Mouse (Mus musculus) midbrain, embryonic 10.5 days (tissue): ENCODE measurements around the gene Plxnb2. TPM values are rescaled to one million over a fixed set of nuclear protein-coding genes. Genes with fewer than 3 reads are reported as not detected.
A peak's percentile ranks its signal among the peaks of the same experiment; 100 is the strongest.

Source experiments
- DNase-seq: peaks from one replicate; pipeline ENCODE4 v3.0.0-alpha.2; 2017; ENCODE audit warnings: low spot score
- H3K27ac ChIP-seq: fragments of 300-500 bp; sonication (generic); replicated peaks from 2 replicates; pipeline ENCODE4 v1.5.1; 2016; ENCODE audit warnings: mild to moderate bottlenecking
- H3K27me3 ChIP-seq: fragments of 300-500 bp; sonication (generic); 2 replicates; pipeline ENCODE4 v1.6.1; 2016; ENCODE audit warnings: low read depth, mild to moderate bottlenecking; ENCODE audit not compliant: poor library complexity, severe bottlenecking
- H3K36me3 ChIP-seq: fragments of 300-500 bp; sonication (generic); 2 replicates; pipeline ENCODE4 v1.6.1; 2016; ENCODE audit warnings: mild to moderate bottlenecking, moderate library complexity
- H3K4me1 ChIP-seq: fragments of 300-500 bp; sonication (generic); 2 replicates; pipeline ENCODE4 v1.6.1; 2016
- H3K4me3 ChIP-seq: fragments of 300-500 bp; sonication (generic); 2 replicates; pipeline ENCODE4 v1.5.1; 2016; ENCODE audit warnings: mild to moderate bottlenecking, moderate library complexity
- H3K9me3 ChIP-seq: fragments of 300-500 bp; sonication (generic); replicated peaks from 2 replicates; pipeline ENCODE4 v1.6.1; 2016; ENCODE audit warnings: mild to moderate bottlenecking
- WGBS: fragments of 180-500 bp; shearing (Covaris S2); methylation state at CpG from one replicate; pipeline ENCODE4 v1.1.7; 2016; 5-methylcytosine and 5-hydroxymethylcytosine counted together
- polyA plus RNA-seq: library from polyadenylated mRNA; unstranded; fragments of >200 nt; fragmentation: Nextera tagmentation; extraction: Ambion mirVana; gene quantifications from 2 replicates; pipeline ENCODE4 v1.2.1, GENCODE M21; 2016

Gene Plxnb2
- polyA plus RNA-seq, 1 experiment from 2014 or later, result 130 TPM

DNA sequence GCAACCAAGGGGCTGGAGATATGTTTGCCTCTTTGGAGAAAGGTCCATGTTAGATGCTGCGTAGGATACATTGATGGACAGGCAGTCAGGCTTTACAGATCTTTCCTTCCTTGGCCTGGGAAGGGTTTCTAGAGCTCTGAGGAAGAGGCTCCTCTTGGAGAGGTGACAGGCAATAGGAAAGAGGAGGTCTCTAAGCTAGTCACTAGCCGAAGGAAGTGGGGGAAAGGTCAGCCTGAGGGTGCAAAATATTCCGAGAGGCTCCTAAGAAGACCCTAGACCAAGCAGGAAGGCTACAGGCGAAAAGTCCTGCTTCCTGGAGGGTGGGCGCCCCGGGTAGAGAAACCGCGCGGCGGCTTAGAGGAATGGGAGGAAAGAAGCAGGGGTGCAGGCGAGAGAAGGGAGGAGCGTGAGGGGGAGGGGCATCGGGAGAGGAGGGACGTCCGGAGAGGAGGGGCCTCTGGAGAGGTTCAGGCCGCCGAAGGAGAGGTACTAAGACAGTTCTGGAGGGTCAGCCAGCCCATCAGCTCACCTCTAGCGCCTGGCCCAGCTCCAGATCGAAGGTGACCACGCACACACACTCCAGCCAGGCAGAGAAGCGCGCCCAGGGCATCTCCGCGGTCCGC lies 15.2 kb upstream of the Plxnb2 start:
- under 1% methylated on average over 25 of the region's 25 CpGs for WGBS
- Histone ChIP-seq H3K4me1 (peaks cover 23% of the 10 kb centered on the region), H3K9me3 (no peaks in the 10 kb centered on the region), H3K27ac (peak overlapping the region; percentile 99), H3K36me3 (peaks cover 17% of the 10 kb centered on the region), H3K27me3 (no peaks in the 10 kb centered on the region), H3K4me3 (peak overlapping the region; percentile 93)
- DNase-seq, result peak; percentile 87

DNA sequence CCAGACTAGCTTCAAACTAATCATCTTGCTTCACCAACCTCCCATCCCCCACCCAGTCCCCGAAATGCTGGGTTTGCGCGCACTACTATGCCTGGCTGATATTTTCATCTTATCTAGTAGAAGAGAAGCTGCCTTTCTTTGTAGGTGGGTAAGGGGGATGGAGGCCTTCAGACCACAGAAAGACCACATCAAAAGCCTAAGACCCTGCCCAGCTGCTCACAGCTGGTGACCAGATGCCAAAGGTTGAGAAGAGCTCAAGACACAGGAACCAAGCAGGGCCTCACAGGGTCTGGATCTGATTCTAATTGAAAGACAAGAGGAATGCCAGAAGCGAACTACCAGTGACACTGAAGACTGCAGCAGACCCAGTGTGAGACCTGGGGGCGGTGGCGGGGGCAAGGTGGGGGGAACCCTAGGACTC lies 14.7 kb upstream of the Plxnb2 start:
- H3K27me3 ChIP-seq, result no peaks in the 10 kb centered on the region
- peaks cover 23% of the 10 kb centered on the region for H3K4me1 ChIP-seq
- H3K9me3 ChIP-seq, result no peaks in the 10 kb centered on the region
- H3K4me3 ChIP-seq, result peak overlapping the region; percentile 93
- 28% methylated on average over 6 of the region's 6 CpGs for WGBS
- H3K36me3 ChIP-seq, result peaks cover 22% of the 10 kb centered on the region
- DNase-seq, result peak; percentile 48
- H3K27ac ChIP-seq, result peak overlapping the region; percentile 99

DNA sequence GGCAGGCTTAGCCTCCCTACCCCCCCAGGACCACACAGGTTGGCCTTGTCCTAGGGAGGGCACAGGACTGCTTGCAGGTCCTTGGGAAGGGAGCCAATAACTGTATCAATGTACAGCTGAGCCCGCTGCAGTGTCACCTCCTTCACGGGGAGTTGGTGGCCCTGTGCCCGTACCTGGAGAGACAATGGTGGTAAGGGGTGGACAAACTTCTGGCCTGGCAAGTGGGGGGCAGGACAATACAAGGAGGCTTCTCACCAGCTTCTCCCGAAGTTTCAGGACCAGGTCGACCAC lies 4.3 kb upstream of the Plxnb2 start:
- DNase-seq, result no peak
- whole genome bisulfite sequencing, result 91% methylated on average over 5 of the region's 5 CpGs
- no peaks in the 10 kb centered on the region for H3K9me3 ChIP-seq
- peaks cover 56% of the 10 kb centered on the region for H3K36me3 ChIP-seq
- peaks cover 50% of the 10 kb centered on the region for H3K4me1 ChIP-seq
- H3K27ac ChIP-seq, result no peak overlapping the region
- no peaks in the 10 kb centered on the region for H3K27me3 ChIP-seq
- H3K4me3 ChIP-seq, result no peak overlapping the region

DNA sequence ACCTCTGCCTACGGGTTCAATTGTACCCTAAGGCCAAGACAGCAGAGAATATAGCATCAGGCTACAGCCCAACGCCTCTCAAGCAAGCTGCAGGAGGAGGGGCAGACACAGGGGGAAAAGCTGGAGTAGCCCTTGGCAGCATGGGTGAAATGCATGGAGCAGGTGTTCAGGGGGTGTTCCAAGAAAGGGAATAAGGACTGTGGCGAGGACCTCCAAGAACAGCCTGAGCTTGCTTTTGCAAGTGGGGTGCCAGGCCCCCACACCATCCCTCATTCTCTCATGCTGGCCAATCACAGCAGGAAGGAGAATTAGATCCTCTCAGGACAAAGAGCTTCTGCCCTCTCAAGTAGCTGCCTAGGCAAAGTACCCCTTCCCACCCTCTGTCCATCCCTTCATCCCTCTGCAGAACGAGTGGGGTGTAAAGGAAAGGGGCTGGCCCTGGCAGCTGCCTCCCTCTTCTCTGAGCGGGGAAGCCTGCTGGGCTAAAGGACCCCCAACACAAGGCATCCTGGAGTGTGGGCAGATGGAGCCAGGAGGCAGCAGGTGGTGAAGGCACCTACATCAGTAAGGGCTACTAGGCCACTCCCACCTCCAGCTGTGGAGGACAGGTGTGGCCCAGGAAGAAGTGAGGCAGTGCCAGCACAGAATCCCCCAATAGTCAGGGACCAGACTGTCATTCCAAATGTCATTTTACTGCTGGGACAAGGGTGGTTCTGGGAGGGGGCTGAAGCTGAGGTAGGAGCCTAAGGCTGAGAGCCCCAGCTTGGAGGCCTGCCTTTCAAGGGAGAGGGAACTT lies 3.8 kb upstream of the Plxnb2 start:
- H3K9me3 ChIP-seq, result no peaks in the 10 kb centered on the region
- H3K27me3 ChIP-seq, result no peaks in the 10 kb centered on the region
- no peak for DNase-seq
- 42% methylated on average over 5 of the region's 5 CpGs for WGBS
- peaks cover 50% of the 10 kb centered on the region for H3K36me3 ChIP-seq
- peak overlapping the region; percentile 16; the same call in 1 of the 2 replicates for H3K4me3 ChIP-seq
- H3K27ac ChIP-seq, result 0 out of 2 replicates have a peak overlapping the region, but pooled peaks have one; percentile 55
- peaks cover 56% of the 10 kb centered on the region for H3K4me1 ChIP-seq

DNA sequence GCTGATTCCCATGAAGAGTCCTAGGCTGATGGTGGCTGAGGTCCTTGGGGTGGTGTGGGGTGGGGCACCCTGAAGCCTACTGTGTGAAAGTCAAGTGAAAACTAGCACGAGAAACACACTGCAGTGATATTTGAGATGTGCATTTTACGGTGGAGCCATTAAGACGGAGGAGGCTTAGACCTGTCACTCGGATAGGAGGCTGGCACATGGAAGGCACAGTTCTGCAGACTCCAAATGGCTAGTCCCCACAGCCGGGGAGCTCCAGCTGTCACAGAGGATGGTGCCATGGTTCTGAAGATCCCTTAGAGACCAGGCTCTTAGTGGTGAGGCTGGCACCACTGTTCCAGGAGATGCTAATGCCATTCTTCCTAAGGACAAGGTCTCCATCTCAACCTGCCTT lies 2.3 kb upstream of the Plxnb2 start:
- peaks cover 38% of the 10 kb centered on the region for H3K36me3 ChIP-seq
- no peaks in the 10 kb centered on the region for H3K9me3 ChIP-seq
- H3K27me3 ChIP-seq, result no peaks in the 10 kb centered on the region
- peaks cover 71% of the 10 kb centered on the region for H3K4me1 ChIP-seq
- peak overlapping the region; percentile 19 for H3K27ac ChIP-seq
- 84% methylated on average over 5 of the region's 5 CpGs for WGBS
- no peak for DNase-seq
- no peak overlapping the region for H3K4me3 ChIP-seq

DNA sequence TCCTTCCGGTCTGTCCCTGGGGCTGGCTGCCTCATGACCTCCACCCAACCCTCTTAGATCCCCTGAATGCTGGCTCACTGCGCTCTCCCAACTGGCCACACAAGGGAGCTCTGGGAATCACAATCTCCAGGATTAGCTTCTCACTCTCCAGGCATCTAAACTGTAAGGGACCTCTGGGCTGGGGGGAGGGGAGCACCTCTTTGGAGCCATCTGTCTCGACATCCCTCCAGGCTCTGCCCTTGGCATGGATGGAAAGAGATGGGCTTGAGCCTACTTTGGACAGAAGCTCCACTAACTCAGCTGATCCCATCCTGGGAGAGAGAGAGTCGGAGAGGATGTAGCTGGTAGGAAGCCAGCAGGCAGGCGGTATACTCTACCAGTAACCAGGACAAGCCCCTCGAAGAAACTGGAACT lies 1.7 kb upstream of the Plxnb2 start:
- H3K9me3 ChIP-seq, result no peaks in the 10 kb centered on the region
- H3K27me3 ChIP-seq, result no peaks in the 10 kb centered on the region
- peak overlapping the region; percentile 19 for H3K27ac ChIP-seq
- H3K36me3 ChIP-seq, result peaks cover 33% of the 10 kb centered on the region
- H3K4me1 ChIP-seq, result peaks cover 76% of the 10 kb centered on the region
- no peak overlapping the region for H3K4me3 ChIP-seq
- 41% methylated on average over 6 of the region's 6 CpGs for WGBS
- peak; percentile 45 for DNase-seq

DNA sequence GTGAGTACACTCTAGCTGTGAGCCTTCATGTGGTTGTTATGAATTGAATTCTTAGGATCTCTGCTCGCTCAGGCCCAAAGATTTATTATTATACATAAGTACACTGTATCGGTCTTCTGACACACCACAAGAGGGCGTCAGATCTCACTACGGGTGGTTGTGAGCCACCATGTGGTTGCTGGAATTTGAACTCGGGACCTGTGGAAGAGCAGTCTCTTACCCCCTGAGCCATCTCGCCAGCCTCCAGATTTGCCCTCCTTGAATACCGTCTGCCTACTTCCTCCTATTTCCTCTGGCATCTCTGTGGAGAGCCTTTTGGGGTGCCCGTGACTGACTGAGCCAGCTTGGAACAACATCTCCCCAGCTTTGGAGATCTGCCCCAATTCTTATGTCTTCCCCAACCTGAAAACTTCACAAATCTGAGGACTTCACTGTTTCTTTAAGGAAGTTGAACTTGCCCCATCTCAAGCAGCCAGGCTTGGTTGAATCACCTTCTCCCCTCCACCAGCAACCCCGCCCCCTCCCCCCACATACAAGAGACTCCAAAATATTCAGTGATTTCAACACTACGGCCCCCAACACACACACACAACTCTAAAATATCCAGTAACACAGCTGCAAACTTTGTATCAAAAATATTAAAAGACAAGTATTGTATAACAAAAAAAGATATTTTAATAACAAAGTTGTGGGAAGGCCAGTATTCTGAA lies 1.1 kb upstream of the Plxnb2 start:
- Histone ChIP-seq H3K4me3 (peak overlapping the region; percentile 88), H3K36me3 (peaks cover 27% of the 10 kb centered on the region), H3K27me3 (no peaks in the 10 kb centered on the region), H3K27ac (peak overlapping the region; percentile 98), H3K4me1 (peaks cover 82% of the 10 kb centered on the region), H3K9me3 (no peaks in the 10 kb centered on the region)
- WGBS, result 76% methylated on average over 10 of the region's 10 CpGs
- no peak for DNase-seq

DNA sequence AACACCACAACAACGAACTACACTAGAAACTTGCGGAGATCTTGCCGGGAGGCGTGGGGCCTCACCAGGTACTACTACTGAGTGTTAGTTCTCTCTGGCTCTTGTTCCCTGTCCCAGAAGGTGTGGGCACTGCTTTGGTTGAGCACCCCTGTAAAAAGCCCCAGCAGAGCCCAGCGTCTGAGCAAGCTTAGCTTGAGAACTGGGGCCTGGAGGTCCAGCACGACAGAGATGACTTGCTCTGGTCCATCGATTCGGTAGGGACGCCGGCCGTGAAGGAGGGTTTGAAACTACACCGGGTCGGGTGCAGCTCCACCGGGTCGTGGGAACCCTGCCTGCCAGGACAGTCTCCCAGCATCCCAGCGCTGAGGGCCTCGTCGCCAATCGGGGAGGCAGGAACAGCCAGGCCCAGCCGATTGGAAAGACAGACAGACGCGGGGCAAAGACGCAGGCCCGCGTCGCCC lies 477 bp downstream of the Plxnb2 start:
- under 1% methylated on average over 26 of the region's 26 CpGs for WGBS
- peak overlapping the region; percentile 98 for H3K27ac ChIP-seq
- peak overlapping the region; percentile 88 for H3K4me3 ChIP-seq
- H3K27me3 ChIP-seq, result no peaks in the 10 kb centered on the region
- no peak for DNase-seq
- peaks cover 98% of the 10 kb centered on the region for H3K4me1 ChIP-seq
- H3K9me3 ChIP-seq, result no peaks in the 10 kb centered on the region
- peaks cover 11% of the 10 kb centered on the region for H3K36me3 ChIP-seq

DNA sequence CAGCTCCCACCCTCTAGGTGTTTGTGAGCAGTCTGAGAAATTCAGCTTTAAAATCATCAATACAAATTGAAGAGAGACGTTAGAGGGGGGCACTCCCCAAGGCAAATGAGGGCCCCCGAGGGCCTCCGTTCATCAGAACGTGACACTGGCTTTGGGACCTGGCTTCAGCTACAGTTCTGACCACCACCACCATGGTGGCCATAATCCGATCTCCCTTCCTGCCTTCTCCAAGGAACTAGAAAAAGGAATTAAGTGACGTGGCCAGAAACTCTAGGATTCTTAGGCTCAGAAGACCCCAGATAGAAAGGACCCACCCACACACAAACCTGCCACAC lies 991 bp downstream of the Plxnb2 start:
- peaks cover 99% of the 10 kb centered on the region for H3K4me1 ChIP-seq
- H3K27ac ChIP-seq, result peak overlapping the region; percentile 98
- DNase-seq, result peak; percentile 28

DNA sequence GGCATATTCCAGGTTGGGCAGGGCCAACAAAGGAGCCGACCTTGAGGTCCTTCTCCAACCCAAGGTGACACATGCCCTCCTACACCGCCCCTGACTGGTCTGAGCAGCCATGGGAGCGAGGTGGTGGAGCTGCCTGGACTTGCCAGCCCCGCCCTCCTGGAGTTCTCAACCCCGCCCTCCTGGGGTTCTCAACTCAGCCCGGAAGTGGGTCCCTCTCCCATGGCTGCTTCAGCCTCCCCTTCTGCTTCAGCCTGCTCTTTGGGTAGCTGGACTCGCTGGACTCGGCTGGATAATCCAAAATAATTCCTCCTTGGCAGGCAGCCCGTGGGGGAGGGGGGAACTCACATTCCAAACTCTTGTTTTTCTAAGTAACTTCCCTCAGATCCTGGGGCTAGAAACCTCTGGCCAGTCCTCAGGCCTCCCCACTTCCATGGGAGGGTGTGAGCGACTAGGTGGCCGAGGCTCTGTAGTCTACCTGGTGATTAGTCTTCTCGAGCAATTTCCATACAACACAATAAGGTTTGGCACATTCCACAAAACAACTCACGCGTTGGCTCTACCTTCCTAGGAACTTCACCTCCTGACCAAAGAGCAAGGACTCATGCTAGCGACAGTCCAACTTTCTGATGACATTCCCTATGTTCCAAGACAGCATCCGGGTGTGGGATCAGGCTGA lies 1.5 kb downstream of the Plxnb2 start:
- H3K27me3 ChIP-seq, result peaks cover 6% of the 10 kb centered on the region; the same call in 1 of the 2 replicates
- H3K4me3 ChIP-seq, result peak overlapping the region; percentile 88
- no peaks in the 10 kb centered on the region for H3K9me3 ChIP-seq
- peak overlapping the region; percentile 98 for H3K27ac ChIP-seq
- DNase-seq, result peak; percentile 65
- H3K36me3 ChIP-seq, result 0 out of 2 replicates have a peak, but pooled peaks cover 3% of the 10 kb centered on the region
- WGBS, result 2% methylated on average over 15 of the region's 16 CpGs
- peaks cover 99% of the 10 kb centered on the region for H3K4me1 ChIP-seq

More for the DNA sequence above, 991 bp downstream of the Plxnb2 start:
- peak overlapping the region; percentile 88 for H3K4me3 ChIP-seq
- H3K9me3 ChIP-seq, result no peaks in the 10 kb centered on the region
- H3K36me3 ChIP-seq, result peaks cover 6% of the 10 kb centered on the region
- H3K27me3 ChIP-seq, result peaks cover 5% of the 10 kb centered on the region; the same call in 1 of the 2 replicates
- WGBS, result 4% methylated on average over 6 of the region's 6 CpGs

DNA sequence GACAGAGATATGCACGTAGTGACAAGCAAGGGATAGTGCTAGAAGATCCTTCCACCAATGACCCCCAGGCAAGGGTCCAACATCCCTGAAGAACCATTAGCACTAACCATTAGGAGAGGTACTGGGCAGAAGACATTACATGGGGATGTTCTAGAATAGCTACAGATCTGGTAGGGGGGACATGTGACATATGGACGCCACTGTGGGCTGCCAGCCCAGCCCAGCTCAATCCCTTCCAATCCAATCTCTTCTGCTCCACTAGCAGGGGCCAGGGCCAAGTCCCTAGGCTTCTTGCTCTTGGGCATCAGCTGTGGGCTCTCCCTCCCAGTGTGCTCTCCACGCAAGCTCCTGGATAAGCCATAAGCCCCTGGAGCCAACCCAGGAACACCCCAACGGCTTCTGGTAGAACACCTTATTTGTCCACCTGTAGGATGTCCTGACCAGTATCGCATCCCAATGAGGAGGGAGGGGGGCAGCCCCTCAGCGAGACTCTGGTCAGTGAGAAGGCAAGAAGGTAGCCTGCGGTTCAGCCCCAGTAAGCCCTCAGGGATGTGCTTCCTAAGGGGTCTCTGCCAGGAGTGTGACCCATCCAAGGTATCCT lies 2.2 kb downstream of the Plxnb2 start:
- 70% methylated on average over 7 of the region's 7 CpGs for WGBS

More for the DNA sequence above, 2.2 kb downstream of the Plxnb2 start:
- peak overlapping the region; percentile 88 for H3K4me3 ChIP-seq
- 0 out of 2 replicates have a peak, but pooled peaks cover 3% of the 10 kb centered on the region for H3K36me3 ChIP-seq
- H3K27ac ChIP-seq, result peak overlapping the region; percentile 98
- H3K27me3 ChIP-seq, result peaks cover 6% of the 10 kb centered on the region; the same call in 1 of the 2 replicates
- peaks cover 99% of the 10 kb centered on the region for H3K4me1 ChIP-seq
- H3K9me3 ChIP-seq, result no peaks in the 10 kb centered on the region
- no peak for DNase-seq
